Mouse (Mus musculus) liver, postnatal 0 days (tissue): ENCODE measurements around the gene Syngap1.

Source experiments
- CTCF ChIP-seq: sonication (generic); IDR thresholded peaks from 2 replicates; pipeline ENCODE4 v1.5.1; 2016; ENCODE audit warnings: antibody characterized with exemption, low read depth
- EP300 ChIP-seq: IDR thresholded peaks from 2 replicates; pipeline ENCODE4 v1.6.1; 2016; ENCODE audit warnings: antibody characterized with exemption, low read depth, mild to moderate bottlenecking

- no peak for TF ChIP-seq CTCF
- TF ChIP-seq EP300 = no peak
These were observed 2.3 kb upstream of the Syngap1 start for GRCm38 (mm10) chr17:26938731-26939130.
